In genomic region chr3:87240909-87241308, GRCm38 (mm10) we compare ENCODE assay signal across 26 mouse cellular contexts. TPM values are rescaled to one million over a fixed set of nuclear protein-coding genes. Genes with fewer than 3 reads are reported as not detected.
A peak's percentile ranks its signal among the peaks of the same experiment; 100 is the strongest.
DNase-seq lines count a peak whose midpoint lies in the region; ATAC-seq and TF ChIP-seq lines count a peak whose summit lies in the region.
"Had no signal": no experiment of that assay in that cellular context is flagged by ENCODE, and none has a peak within 500 bp of the region (broad histone marks: within the 10 kb centered on the region; RNA-seq: fewer than 3 reads in every experiment).

No protein-coding gene starts in this region.

- no peak overlapping the region for H3K27ac ChIP-seq in midbrain, embryonic 11.5 days (ENCODE audit: low read depth, low read length)
- no peak overlapping the region for H3K27ac ChIP-seq in midbrain, postnatal 0 days (ENCODE audit: low read depth, low read length)
- no peak overlapping the region for H3K27ac ChIP-seq in ES-E14 (ENCODE audit: insufficient read depth, low read depth, low read length, poor library complexity, severe bottlenecking)
- no peak overlapping the region for H3K27ac ChIP-seq in intestine, embryonic 15.5 days
- no peak overlapping the region for H3K27ac ChIP-seq in layer of hippocampus, adult 2 months
- H3K27ac ChIP-seq: embryonic facial prominence, embryonic 13.5 days; embryonic facial prominence, embryonic 15.5 days; forebrain, embryonic 10.5 days; forebrain, embryonic 12.5 days had no signal

- in situ Hi-C loops in ES-E14 (cut with MboI; ENCODE audit: low sequenced_read_pairs in 2 of 2, unreplicated experiment in 2 of 2) = loop anchor here (5.0 to 25.0 kb wide), 2 partner anchors 261 to 271 kb away; no protein-coding TSS in a partner anchor

- peak; percentile 69 for DNase-seq in midbrain, embryonic 11.5 days (ENCODE audit: low spot score, missing footprints)
- DNase-seq in midbrain, postnatal 0 days (ENCODE audit: low spot score) = no peak
- DNase-seq in ES-E14 (ENCODE audit: low read depth, low spot score) (peak; percentile 8), ZHBTc4 (ENCODE audit: low read depth, low spot score) (peak; percentile 65)
- DNase-seq in layer of hippocampus, adult 2 months (ENCODE audit: low spot score in 2 of 2) = no peak
- DNase-seq: adrenal gland, adult 2 months; adrenal gland, postnatal 10 days; adrenal gland, postnatal 25 days; cerebellum, adult 11 months; cerebellum, adult 18-20 months; cerebellum, adult 8-10 months; cerebellum, adult 9-11 months; cerebellum, postnatal 14 days; cerebellum, postnatal 36 days; embryo, embryonic 11 days had no signal

- no peak overlapping the region for H3K4me3 ChIP-seq in midbrain, embryonic 11.5 days (ENCODE audit: low read depth, low read length)
- H3K4me3 ChIP-seq in midbrain, postnatal 0 days (ENCODE audit: low read depth, low read length) = no peak overlapping the region
- H3K4me3 ChIP-seq in ES-E14 (ENCODE audit: insufficient read depth in 1 of 2, low read depth in 1 of 2, low read length in 2 of 2, poor library complexity in 1 of 2, severe bottlenecking in 1 of 2) = no peak overlapping the region
- H3K4me3 ChIP-seq in intestine, embryonic 15.5 days (replicated peaks) = no peak overlapping the region
- H3K4me3 ChIP-seq in layer of hippocampus, adult 2 months = no peak overlapping the region
- H3K4me3 ChIP-seq: embryonic facial prominence, embryonic 13.5 days; embryonic facial prominence, embryonic 15.5 days; erythroblast, embryonic 14.5 days; forebrain, embryonic 10.5 days; forebrain, embryonic 12.5 days had no signal

- H3K4me2 ChIP-seq in midbrain, embryonic 11.5 days = no peak overlapping the region
- H3K4me2 ChIP-seq in midbrain, postnatal 0 days (ENCODE audit: low read depth, low read length, poor library complexity, severe bottlenecking) = no peak overlapping the region
- H3K4me2 ChIP-seq in intestine, embryonic 15.5 days (replicated peaks) = no peak overlapping the region
- H3K4me2 ChIP-seq: embryonic facial prominence, embryonic 13.5 days; embryonic facial prominence, embryonic 15.5 days; forebrain, embryonic 12.5 days had no signal

- no peaks in the 10 kb centered on the region for H3K9me3 ChIP-seq in midbrain, embryonic 11.5 days (ENCODE audit: control insufficient read depth, low read length)
- no peaks in the 10 kb centered on the region for H3K9me3 ChIP-seq in midbrain, postnatal 0 days (ENCODE audit: low read length)
- H3K9me3 ChIP-seq in ES-E14 (ENCODE audit: control insufficient read depth, insufficient read depth, low read depth, low read length) = no peaks in the 10 kb centered on the region
- H3K9me3 ChIP-seq in intestine, embryonic 15.5 days = no peaks in the 10 kb centered on the region
- H3K9me3 ChIP-seq: embryonic facial prominence, embryonic 13.5 days; embryonic facial prominence, embryonic 15.5 days; forebrain, embryonic 10.5 days; forebrain, embryonic 12.5 days had no signal

- no peaks in the 10 kb centered on the region for H3K4me1 ChIP-seq in midbrain, embryonic 11.5 days (ENCODE audit: control insufficient read depth, insufficient read depth, low read length)
- no peaks in the 10 kb centered on the region for H3K4me1 ChIP-seq in midbrain, postnatal 0 days (ENCODE audit: insufficient read depth, low read length)
- no peaks in the 10 kb centered on the region for H3K4me1 ChIP-seq in ES-E14 (ENCODE audit: control insufficient read depth in 2 of 2, insufficient read depth in 2 of 2, low read length in 2 of 2, poor library complexity in 1 of 2)
- no peaks in the 10 kb centered on the region for H3K4me1 ChIP-seq in intestine, embryonic 15.5 days (replicated peaks)
- H3K4me1 ChIP-seq: embryonic facial prominence, embryonic 13.5 days; embryonic facial prominence, embryonic 15.5 days; forebrain, embryonic 10.5 days; forebrain, embryonic 12.5 days had no signal

- no peak for ATAC-seq in midbrain, embryonic 11.5 days (ENCODE audit: low FRiP score)
- ATAC-seq in midbrain, postnatal 0 days (ENCODE audit: low FRiP score) = no peak
- no peak for ATAC-seq in intestine, embryonic 15.5 days
- ATAC-seq: forebrain, embryonic 14.5 days; forebrain, embryonic 16.5 days had no signal

- no peak for TF ChIP-seq CTCF in midbrain, postnatal 0 days (IDR thresholded peaks at IDR 0.05)
- no peak for TF ChIP-seq CTCF in layer of hippocampus, adult 2 months (conservative IDR thresholded peaks at IDR 0.05)

- 76% methylated on average over 4 of the region's 4 CpGs for WGBS in midbrain, embryonic 11.5 days
- WGBS in midbrain, postnatal 0 days = 71% methylated on average over 4 of the region's 4 CpGs
- 68% methylated on average over 4 of the region's 4 CpGs for WGBS in intestine, embryonic 15.5 days

- no peak overlapping the region for H3K9ac ChIP-seq in midbrain, embryonic 11.5 days (ENCODE audit: low read length)
- H3K9ac ChIP-seq in midbrain, postnatal 0 days (replicated peaks; ENCODE audit: low read length, poor library complexity, severe bottlenecking) = no peak overlapping the region
- no peak overlapping the region for H3K9ac ChIP-seq in ES-E14 (ENCODE audit: insufficient read depth, low read depth, low read length, poor library complexity, severe bottlenecking)
- no peak overlapping the region for H3K9ac ChIP-seq in intestine, embryonic 15.5 days
- H3K9ac ChIP-seq: embryonic facial prominence, embryonic 13.5 days; embryonic facial prominence, embryonic 15.5 days; forebrain, embryonic 12.5 days had no signal

- H3K36me3 ChIP-seq in midbrain, embryonic 11.5 days (ENCODE audit: control insufficient read depth, insufficient read depth, low read length) = no peaks in the 10 kb centered on the region
- H3K36me3 ChIP-seq in midbrain, postnatal 0 days (ENCODE audit: insufficient read depth, low read length) = no peaks in the 10 kb centered on the region
- no peaks in the 10 kb centered on the region for H3K36me3 ChIP-seq in ES-E14 (ENCODE audit: control insufficient read depth, insufficient read depth, low read length, poor library complexity, severe bottlenecking)
- no peaks in the 10 kb centered on the region for H3K36me3 ChIP-seq in intestine, embryonic 15.5 days
- H3K36me3 ChIP-seq: embryonic facial prominence, embryonic 13.5 days; embryonic facial prominence, embryonic 15.5 days; forebrain, embryonic 10.5 days; forebrain, embryonic 12.5 days had no signal

- no peaks in the 10 kb centered on the region for H3K27me3 ChIP-seq in midbrain, embryonic 11.5 days (ENCODE audit: control insufficient read depth, insufficient read depth, low read length)
- H3K27me3 ChIP-seq in midbrain, postnatal 0 days (ENCODE audit: insufficient read depth, low read length) = no peaks in the 10 kb centered on the region
- no peaks in the 10 kb centered on the region for H3K27me3 ChIP-seq in intestine, embryonic 15.5 days (replicated peaks)
- H3K27me3 ChIP-seq: embryonic facial prominence, embryonic 13.5 days; embryonic facial prominence, embryonic 15.5 days; forebrain, embryonic 12.5 days had no signal

TF ChIP-seq in ES-E14, 5 proteins besides CTCF, POLR2A, EP300 and RAD21:
- no peak for TF ChIP-seq MAFK (IDR thresholded peaks at IDR 0.05; ENCODE audit: insufficient read depth, low read depth, low read length)
- no peak for TF ChIP-seq HCFC1 (IDR thresholded peaks at IDR 0.05; ENCODE audit: borderline replicate concordance, insufficient read depth, low read length)
- TF ChIP-seq CHD2 (IDR thresholded peaks at IDR 0.05; ENCODE audit: low read depth, low read length) = no peak
- TF ChIP-seq ZC3H11A (IDR thresholded peaks at IDR 0.05; ENCODE audit: borderline replicate concordance, low read depth, low read length) = no peak
- no peak for TF ChIP-seq ZNF384 (IDR thresholded peaks at IDR 0.05; ENCODE audit: low read depth, low read length)

RNA-seq across cellular contexts. Expression of gene Fcrls, which starts 22.6 kb away (rescaled TPM):
- 7.4 and 9.9 TPM in 2 replicates for polyA plus RNA-seq in midbrain, embryonic 11.5 days (2014; fragmentation: Nextera tagmentation; extraction: Ambion mirVana)
- total RNA-seq in midbrain, postnatal 0 days (2014; rRNA removed) = 15.6 and 17.9 TPM in 2 replicates
- polyA plus RNA-seq in midbrain, postnatal 0 days (2015; fragmentation: Nextera tagmentation; extraction: Ambion mirVana) = 13.7 and 14.4 TPM in 2 replicates
- not detected in 2 replicates for total RNA-seq in ES-E14 (2012; rRNA removed)
- 6.4 TPM in 2 replicates for polyA plus RNA-seq in intestine, embryonic 15.5 days (2015; fragmentation: Nextera tagmentation; extraction: Ambion mirVana)
- total RNA-seq in layer of hippocampus, adult 2 months (2021) = 10 to 100 TPM; 22.6 to 27.9 TPM
- total RNA-seq: common myeloid progenitor, adult 5-6 weeks; MEL had no signal
- polyA plus RNA-seq: C2C12 had no signal

Comparison
In these comparisons a context has a peak if more than half of its experiments do, and no peak if none do; other contexts are left out.
1. DNase-seq: peak in midbrain, embryonic 11.5 days (single experiment), ES-E14 (single experiment) and ZHBTc4 (single experiment); none in midbrain, postnatal 0 days (single experiment) and layer of hippocampus, adult 2 months (0 of 2).
2. RNA of gene Fcrls, which starts 22.6 kb away (total RNA-seq): 22.6 to 27.9 TPM in layer of hippocampus, adult 2 months and 15.6 to 17.9 TPM in midbrain, postnatal 0 days; not detected in ES-E14; every median in the first group is over 10 times any median in the second.